ENCODE assay signal across 11 mouse cellular contexts in genomic region chr7:73275814-73276271, GRCm38 (mm10).
A peak's percentile ranks its signal among the peaks of the same experiment; 100 is the strongest.
DNase-seq lines count a peak whose midpoint lies in the region; ATAC-seq and TF ChIP-seq lines count a peak whose summit lies in the region.
"Had no signal": no experiment of that assay in that cellular context is flagged by ENCODE, and none has a peak within 500 bp of the region (broad histone marks: within the 10 kb centered on the region; RNA-seq: fewer than 3 reads in every experiment).

No protein-coding gene starts in this region.

- no peak overlapping the region for H3K9ac ChIP-seq in kidney, embryonic 16.5 days (replicated peaks; ENCODE audit: low read length)
- H3K9ac ChIP-seq in liver, embryonic 11.5 days (ENCODE audit: low read depth, low read length) = no peak overlapping the region
- H3K9ac ChIP-seq: embryonic facial prominence, embryonic 15.5 days; heart, embryonic 15.5 days had no signal

- TF ChIP-seq CTCF in kidney, adult 2 months (conservative IDR thresholded peaks at IDR 0.05; ENCODE audit: insufficient read depth, insufficient read length, low read depth, low read length) = no peak

- H3K9me3 ChIP-seq in kidney, embryonic 16.5 days (ENCODE audit: low read length) = 0 out of 2 replicates have a peak, but pooled peaks cover 3% of the 10 kb centered on the region
- H3K9me3 ChIP-seq in liver, embryonic 11.5 days (ENCODE audit: control insufficient read depth, low read length) = no peaks in the 10 kb centered on the region
- H3K9me3 ChIP-seq: embryonic facial prominence, embryonic 15.5 days; heart, embryonic 15.5 days had no signal

- ATAC-seq in kidney, embryonic 16.5 days (ENCODE audit: low FRiP score, low TSS enrichment) = no peak
- no peak for ATAC-seq in liver, embryonic 11.5 days (replicated peaks; ENCODE audit: low FRiP score)

- WGBS in kidney, adult 2 months = 78% methylated on average over 9 of the region's 9 CpGs
- 77% methylated on average over 9 of the region's 9 CpGs for WGBS in kidney, embryonic 16.5 days
- WGBS in liver, embryonic 11.5 days = 78% methylated on average over 9 of the region's 9 CpGs

- no peaks in the 10 kb centered on the region for H3K4me1 ChIP-seq in kidney, adult 2 months (ENCODE audit: control insufficient read depth, insufficient read depth, low read length)
- H3K4me1 ChIP-seq in kidney, embryonic 16.5 days (ENCODE audit: insufficient read depth, low read length) = no peaks in the 10 kb centered on the region
- no peaks in the 10 kb centered on the region for H3K4me1 ChIP-seq in liver, embryonic 11.5 days (replicated peaks; ENCODE audit: control insufficient read depth, insufficient read depth, low read length)

- TF ChIP-seq POLR2A in kidney, adult 2 months (IDR thresholded peaks at IDR 0.05; ENCODE audit: low read depth, low read length) = no peak

- no peaks in the 10 kb centered on the region for H3K36me3 ChIP-seq in kidney, adult 2 months (ENCODE audit: control insufficient read depth, insufficient read depth, low read length)
- H3K36me3 ChIP-seq in kidney, embryonic 16.5 days (ENCODE audit: insufficient read depth, low read length) = no peaks in the 10 kb centered on the region
- no peaks in the 10 kb centered on the region for H3K36me3 ChIP-seq in liver, embryonic 11.5 days (ENCODE audit: control insufficient read depth, insufficient read depth, low read length)
- H3K36me3 ChIP-seq: embryonic facial prominence, embryonic 15.5 days; heart, embryonic 15.5 days had no signal

- H3K27me3 ChIP-seq in kidney, adult 2 months (replicated peaks; ENCODE audit: control insufficient read depth, insufficient read depth, low read length) = no peaks in the 10 kb centered on the region
- H3K27me3 ChIP-seq in kidney, embryonic 16.5 days (ENCODE audit: insufficient read depth, low read length) = no peaks in the 10 kb centered on the region
- H3K27me3 ChIP-seq in liver, embryonic 11.5 days (replicated peaks; ENCODE audit: control insufficient read depth, insufficient read depth, low read length) = no peaks in the 10 kb centered on the region
- H3K27me3 ChIP-seq: embryonic facial prominence, embryonic 15.5 days; heart, embryonic 15.5 days had no signal

- peak; percentile 8 for DNase-seq in kidney, adult 2 months
- peak; percentile 37 for DNase-seq in adrenal gland, postnatal 10 days
- DNase-seq in heart, adult 9 months (ENCODE audit: low spot score in 2 of 2) = peak; percentile 80 to 87
- peak; percentile 68 for DNase-seq in lung, postnatal 36 days
- no peak for DNase-seq in layer of hippocampus, adult 9-11 months
- no peak for DNase-seq in right cerebral cortex, adult 2 months (ENCODE audit: low spot score in 2 of 2)
- no peak for DNase-seq in liver, embryonic 11.5 days (ENCODE audit: low spot score)
- DNase-seq: right cerebral cortex, postnatal 14 days had no signal

- no peak overlapping the region for H3K27ac ChIP-seq in kidney, adult 2 months (ENCODE audit: insufficient read depth, low read depth, low read length)
- no peak overlapping the region for H3K27ac ChIP-seq in kidney, embryonic 16.5 days (ENCODE audit: low read length)
- no peak overlapping the region for H3K27ac ChIP-seq in liver, embryonic 11.5 days (ENCODE audit: low read depth, low read length)
- H3K27ac ChIP-seq: embryonic facial prominence, embryonic 15.5 days; heart, embryonic 15.5 days had no signal

- no peak overlapping the region for H3K4me2 ChIP-seq in kidney, embryonic 16.5 days (replicated peaks; ENCODE audit: low read depth, low read length)
- no peak overlapping the region for H3K4me2 ChIP-seq in liver, embryonic 11.5 days
- H3K4me2 ChIP-seq: embryonic facial prominence, embryonic 15.5 days; heart, embryonic 15.5 days had no signal

- no peak overlapping the region for H3K4me3 ChIP-seq in kidney, adult 2 months (ENCODE audit: insufficient read depth, low read depth, low read length)
- no peak overlapping the region for H3K4me3 ChIP-seq in kidney, embryonic 16.5 days (ENCODE audit: low read length)
- H3K4me3 ChIP-seq in liver, embryonic 11.5 days (ENCODE audit: low read depth, low read length) = no peak overlapping the region
- H3K4me3 ChIP-seq: embryonic facial prominence, embryonic 15.5 days; heart, embryonic 15.5 days had no signal

Comparison
In these comparisons a context has a peak if more than half of its experiments do, and no peak if none do; other contexts are left out.
1. DNase-seq: peak in kidney, adult 2 months (single experiment), adrenal gland, postnatal 10 days (single experiment), heart, adult 9 months (2 of 2) and lung, postnatal 36 days (single experiment); none in layer of hippocampus, adult 9-11 months (single experiment), right cerebral cortex, adult 2 months (0 of 2) and liver, embryonic 11.5 days (single experiment).